Mouse (Mus musculus) limb, embryonic 10.5 days (tissue): ENCODE data around the gene Efl1. TPM values are rescaled to one million over a fixed set of nuclear protein-coding genes. Genes with fewer than 3 reads are reported as not detected.
"Not testable (repeated sequence)": the region's sequence is repeated elsewhere in the genome, so short reads cannot be mapped to it uniquely, and the experiment has no call there.

Experiments
- DNase-seq: peaks from one replicate; pipeline ENCODE4 v3.0.0-alpha.2; 2017; ENCODE audit warnings: low spot score
- H3K27ac ChIP-seq: fragments of 300-500 bp; sonication (generic); 2 replicates; pipeline ENCODE4 v1.5.1; 2016; ENCODE audit warnings: mild to moderate bottlenecking
- H3K27me3 ChIP-seq: fragments of 300-500 bp; sonication (generic); 2 replicates; pipeline ENCODE4 v1.6.1; 2016; ENCODE audit warnings: low read depth, mild to moderate bottlenecking; ENCODE audit not compliant: poor library complexity, severe bottlenecking
- H3K36me3 ChIP-seq: fragments of 300-500 bp; sonication (generic); 2 replicates; pipeline ENCODE4 v1.6.1; 2016; ENCODE audit warnings: mild to moderate bottlenecking, moderate library complexity
- H3K4me1 ChIP-seq: fragments of 300-500 bp; sonication (generic); 2 replicates; pipeline ENCODE4 v1.6.1; 2016
- H3K4me3 ChIP-seq: fragments of 300-500 bp; sonication (generic); 2 replicates; pipeline ENCODE4 v1.5.1; 2016; ENCODE audit warnings: mild to moderate bottlenecking, moderate library complexity
- H3K9me3 ChIP-seq: fragments of 300-500 bp; sonication (generic); replicated peaks from 2 replicates; pipeline ENCODE4 v1.6.1; 2016; ENCODE audit warnings: mild to moderate bottlenecking
- WGBS: fragments of 180-500 bp; shearing (Covaris S2); methylation state at CpG from one replicate; pipeline ENCODE4 v1.1.7; 2016; 5-methylcytosine and 5-hydroxymethylcytosine counted together
- polyA plus RNA-seq: library from polyadenylated mRNA; unstranded; fragments of >200 nt; fragmentation: Nextera tagmentation; extraction: Ambion mirVana; gene quantifications from 2 replicates; pipeline ENCODE4 v1.2.1, GENCODE M21; 2016

The Efl1 gene
- polyA plus RNA-seq, 1 experiment from 2014 or later: 25.8 TPM

GRCm38 (mm10) chr7:82723151-82723871 lies 74.9 kb downstream of the Efl1 start:
- 46% methylated on average over 7 of the region's 7 CpGs for WGBS
- H3K9me3 ChIP-seq: no peaks in the 10 kb centered on the region

GRCm38 (mm10) chr7:82724491-82724890 lies 76.1 kb downstream of the Efl1 start:
- DNase-seq: no peak
- Histone ChIP-seq H3K27me3 (no peaks in the 10 kb centered on the region), H3K4me3 (no peak overlapping the region), H3K9me3 (no peaks in the 10 kb centered on the region), H3K36me3 (no peaks in the 10 kb centered on the region), H3K27ac (peak overlapping the region; percentile 86; the same call in 1 of the 2 replicates), H3K4me1 (peaks cover 74% of the 10 kb centered on the region)
- WGBS: 57% methylated on average over 3 of the region's 3 CpGs

More at GRCm38 (mm10) chr7:82723151-82723871, 74.9 kb downstream of the Efl1 start:
- Histone ChIP-seq H3K4me3 (no peak overlapping the region), H3K36me3 (no peaks in the 10 kb centered on the region), H3K4me1 (peaks cover 84% of the 10 kb centered on the region), H3K27ac (peak overlapping the region; percentile 86), H3K27me3 (no peaks in the 10 kb centered on the region)
- DNase-seq: no peak

GRCm38 (mm10) chr7:82725006-82725636 lies 76.7 kb downstream of the Efl1 start:
- Histone ChIP-seq H3K4me1 (peaks cover 68% of the 10 kb centered on the region), H3K27ac (peak overlapping the region; percentile 86), H3K36me3 (no peaks in the 10 kb centered on the region), H3K4me3 (no peak overlapping the region), H3K27me3 (no peaks in the 10 kb centered on the region), H3K9me3 (no peaks in the 10 kb centered on the region)
- no peak for DNase-seq
- WGBS: 77% methylated on average over 5 of the region's 5 CpGs

- no peak overlapping the region for H3K4me3 ChIP-seq
- peaks cover 60% of the 10 kb centered on the region for H3K4me1 ChIP-seq
- no peaks in the 10 kb centered on the region for H3K27me3 ChIP-seq
- no peak for DNase-seq
- peak overlapping the region; percentile 86 for H3K27ac ChIP-seq
- WGBS: 72% methylated on average over 14 of the region's 14 CpGs
- H3K36me3 ChIP-seq: no peaks in the 10 kb centered on the region
- H3K9me3 ChIP-seq: no peaks in the 10 kb centered on the region
Measured at GRCm38 (mm10) chr7:82725741-82726450, 77.5 kb downstream of the Efl1 start.

GRCm38 (mm10) chr7:82727066-82727465 lies 78.7 kb downstream of the Efl1 start:
- 38% methylated on average over 5 of the region's 5 CpGs for WGBS
- H3K4me1 ChIP-seq: peaks cover 48% of the 10 kb centered on the region
- no peak overlapping the region for H3K4me3 ChIP-seq
- H3K9me3 ChIP-seq: no peaks in the 10 kb centered on the region
- H3K36me3 ChIP-seq: no peaks in the 10 kb centered on the region
- DNase-seq: no peak
- H3K27me3 ChIP-seq: no peaks in the 10 kb centered on the region
- peak overlapping the region; percentile 4; the same call in 1 of the 2 replicates for H3K27ac ChIP-seq

- WGBS: 91% methylated on average over 7 of the region's 8 CpGs
- H3K36me3 ChIP-seq, H3K27me3 ChIP-seq, H3K4me3 ChIP-seq, H3K9me3 ChIP-seq, H3K27ac ChIP-seq, DNase-seq: not testable (repeated sequence)
- H3K4me1 ChIP-seq: peaks cover 40% of the 10 kb centered on the region
Measured at GRCm38 (mm10) chr7:82729009-82729408, 80.6 kb downstream of the Efl1 start.

GRCm38 (mm10) chr7:82733118-82733517 lies 84.7 kb downstream of the Efl1 start:
- WGBS: 72% methylated on average over 5 of the region's 5 CpGs
- H3K27ac ChIP-seq: no peak overlapping the region
- peaks cover 12% of the 10 kb centered on the region; the same call in 1 of the 2 replicates for H3K4me1 ChIP-seq
- no peaks in the 10 kb centered on the region for H3K27me3 ChIP-seq
- H3K4me3 ChIP-seq: no peak overlapping the region
- peaks cover 8% of the 10 kb centered on the region; the same call in 1 of the 2 replicates for H3K36me3 ChIP-seq
- no peaks in the 10 kb centered on the region for H3K9me3 ChIP-seq
- no peak for DNase-seq

- Histone ChIP-seq H3K4me1 (peaks cover 12% of the 10 kb centered on the region; the same call in 1 of the 2 replicates), H3K9me3 (no peaks in the 10 kb centered on the region), H3K27me3 (no peaks in the 10 kb centered on the region), H3K27ac (no peak overlapping the region), H3K4me3 (no peak overlapping the region), H3K36me3 (peaks cover 8% of the 10 kb centered on the region; the same call in 1 of the 2 replicates)
- DNase-seq: no peak
- 86% methylated on average over 6 of the region's 6 CpGs for WGBS
Measured at GRCm38 (mm10) chr7:82733995-82734394, 85.6 kb downstream of the Efl1 start.

GRCm38 (mm10) chr7:82734748-82735600 lies 86.6 kb downstream of the Efl1 start:
- peaks cover 8% of the 10 kb centered on the region; the same call in 1 of the 2 replicates for H3K36me3 ChIP-seq
- peaks cover 12% of the 10 kb centered on the region; the same call in 1 of the 2 replicates for H3K4me1 ChIP-seq
- no peaks in the 10 kb centered on the region for H3K9me3 ChIP-seq
- DNase-seq: no peak
- H3K27ac ChIP-seq: no peak overlapping the region
- H3K4me3 ChIP-seq: no peak overlapping the region
- H3K27me3 ChIP-seq: no peaks in the 10 kb centered on the region
- 89% methylated on average over 3 of the region's 3 CpGs for WGBS

- WGBS: 80% methylated on average over 11 of the region's 11 CpGs
- Histone ChIP-seq H3K9me3 (no peaks in the 10 kb centered on the region), H3K27me3 (no peaks in the 10 kb centered on the region), H3K4me1 (peaks cover 27% of the 10 kb centered on the region), H3K4me3 (no peak overlapping the region), H3K36me3 (peaks cover 14% of the 10 kb centered on the region), H3K27ac (peak overlapping the region; percentile 74)
- no peak for DNase-seq
Measured at GRCm38 (mm10) chr7:82743116-82743765, 94.8 kb downstream of the Efl1 start.

- no peaks in the 10 kb centered on the region for H3K27me3 ChIP-seq
- DNase-seq: no peak
- no peak overlapping the region for H3K4me3 ChIP-seq
- H3K27ac ChIP-seq: peak overlapping the region; percentile 44; the same call in 1 of the 2 replicates
- peaks cover 14% of the 10 kb centered on the region for H3K36me3 ChIP-seq
- WGBS: 89% methylated on average over 18 of the region's 18 CpGs
- H3K9me3 ChIP-seq: no peaks in the 10 kb centered on the region
- peaks cover 35% of the 10 kb centered on the region for H3K4me1 ChIP-seq
Measured at GRCm38 (mm10) chr7:82744167-82744715, 95.8 kb downstream of the Efl1 start.
